Mouse (Mus musculus): ENCODE measurements around the gene Hbp1. TPM values are rescaled to one million over a fixed set of nuclear protein-coding genes. Genes with fewer than 3 reads are reported as not detected.

Hbp1 gene
- polyA plus RNA-seq, 1 experiment from 2014 or later, result 116 TPM

Other genes with a start within 250 kb of the Hbp1 start
- 0.88 and 1.2 TPM in 2 replicates for gene Gpr22, start 236.6 kb downstream of the Hbp1 start, polyA plus RNA-seq (2014; fragmentation: Nextera tagmentation; extraction: Ambion mirVana)
- gene Prkar2b, start 110.8 kb upstream of the Hbp1 start, polyA plus RNA-seq (2014; fragmentation: Nextera tagmentation; extraction: Ambion mirVana), result 35.8 and 41.0 TPM in 2 replicates

Data from embryonic facial prominence, embryonic 14.5 days (tissue).